Mouse (Mus musculus): ENCODE results near the gene Vegfa. TPM values are rescaled to one million over a fixed set of nuclear protein-coding genes. Genes with fewer than 3 reads are reported as not detected.
"Not testable (repeated sequence)": the region's sequence is repeated elsewhere in the genome, so short reads cannot be mapped to it uniquely, and the experiment has no call there.

The Vegfa gene
- polyA plus RNA-seq, 1 experiment from 2014 or later, result 6.0 TPM

- ATAC-seq (replicated peaks; ENCODE audit: insufficient number of reproducible peaks, insufficient read depth, low FRiP score, low read depth), result no peak
- 0 out of 2 replicates have a peak, but pooled peaks cover 2% of the 10 kb centered on the region for H3K4me1 ChIP-seq (replicated peaks)
- H3K4me2 ChIP-seq, result no peak overlapping the region
- H3K36me3 ChIP-seq, result no peaks in the 10 kb centered on the region
- H3K27me3 ChIP-seq, result no peaks in the 10 kb centered on the region
- no peaks in the 10 kb centered on the region for H3K9me3 ChIP-seq (replicated peaks)
- WGBS, result 67% methylated on average over 11 of the region's 11 CpGs
- H3K27ac ChIP-seq, result no peak overlapping the region
- H3K9ac ChIP-seq, result no peak overlapping the region
- no peak overlapping the region for H3K4me3 ChIP-seq
Observed at GRCm38 (mm10) chr17:45994281-45994817, 37.8 kb downstream of the Vegfa start.

DNA sequence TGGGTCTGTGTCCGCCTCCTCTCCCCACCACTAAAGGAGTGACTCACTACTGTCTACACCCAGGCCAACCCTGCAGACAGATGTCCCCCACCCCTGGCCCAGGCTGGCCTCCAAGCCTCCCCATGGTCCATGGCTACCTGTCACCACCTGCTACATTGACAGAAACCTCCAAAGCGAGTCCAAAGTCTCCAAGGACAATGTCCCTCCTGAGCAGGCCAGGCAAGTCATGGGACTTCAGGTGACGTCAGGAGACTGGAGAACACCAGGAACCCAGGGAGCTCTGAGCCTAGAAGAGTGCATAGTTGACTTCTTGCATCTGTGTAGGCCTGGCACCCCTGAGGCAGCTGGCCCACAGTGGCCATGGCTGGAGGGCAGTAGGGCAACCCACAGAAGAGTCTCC lies 45.3 kb downstream of the Vegfa start:
- H3K36me3 ChIP-seq, result no peaks in the 10 kb centered on the region
- H3K4me3 ChIP-seq, result no peak overlapping the region
- no peaks in the 10 kb centered on the region for H3K27me3 ChIP-seq
- H3K4me2 ChIP-seq, result no peak overlapping the region
- 74% methylated on average over 3 of the region's 3 CpGs for WGBS
- no peak overlapping the region for H3K27ac ChIP-seq
- no peak overlapping the region for H3K9ac ChIP-seq
- H3K4me1 ChIP-seq (replicated peaks), result no peaks in the 10 kb centered on the region
- H3K9me3 ChIP-seq (replicated peaks), result no peaks in the 10 kb centered on the region
- ATAC-seq (replicated peaks; ENCODE audit: insufficient number of reproducible peaks, insufficient read depth, low FRiP score, low read depth), result no peak

DNA sequence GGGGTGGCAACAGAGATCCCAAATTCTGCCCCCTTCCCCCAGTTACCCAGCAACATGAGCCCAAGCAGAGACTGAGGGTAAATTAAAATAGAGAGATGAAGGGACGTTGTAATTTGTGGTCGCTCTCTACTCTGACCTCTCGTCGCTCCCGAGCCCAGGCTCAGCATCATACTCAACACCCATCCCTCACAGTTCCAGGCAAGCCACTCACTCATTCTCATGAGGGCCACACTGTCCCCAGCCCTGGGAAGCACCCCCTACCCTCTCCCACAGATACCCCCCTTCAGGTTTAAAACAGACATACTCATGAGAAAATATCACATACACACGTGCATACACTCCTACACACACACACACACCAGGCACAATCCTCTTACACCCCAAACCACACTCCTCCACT lies 45.8 kb downstream of the Vegfa start:
- no peak overlapping the region for H3K4me2 ChIP-seq
- no peaks in the 10 kb centered on the region for H3K27me3 ChIP-seq
- H3K4me1 ChIP-seq (replicated peaks), result no peaks in the 10 kb centered on the region
- 81% methylated on average over 6 of the region's 6 CpGs for WGBS
- no peaks in the 10 kb centered on the region for H3K9me3 ChIP-seq (replicated peaks)
- no peak overlapping the region for H3K4me3 ChIP-seq
- no peak overlapping the region for H3K9ac ChIP-seq
- H3K27ac ChIP-seq, result no peak overlapping the region
- H3K36me3 ChIP-seq, result no peaks in the 10 kb centered on the region
- no peak for ATAC-seq (replicated peaks; ENCODE audit: insufficient number of reproducible peaks, insufficient read depth, low FRiP score, low read depth)

DNA sequence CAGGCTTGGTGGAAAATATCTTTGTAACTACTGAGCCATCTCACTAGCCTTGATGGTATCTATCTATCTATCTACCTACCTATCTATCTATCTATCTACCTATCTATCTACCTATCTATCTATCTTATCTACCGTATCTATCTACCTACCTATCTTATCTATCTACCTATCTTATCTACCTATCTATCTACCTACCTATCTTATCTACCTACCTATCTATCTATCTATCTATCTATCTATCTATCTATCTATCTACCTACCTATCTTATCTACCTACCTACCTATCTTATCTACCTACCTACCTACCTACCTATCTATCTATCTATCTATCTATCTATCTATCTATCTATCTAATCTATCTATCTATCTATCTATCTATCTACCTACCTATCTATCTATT lies 49.0 kb downstream of the Vegfa start:
- not testable (repeated sequence) for H3K4me3 ChIP-seq; ATAC-seq (replicated peaks; ENCODE audit: insufficient number of reproducible peaks, insufficient read depth, low FRiP score, low read depth)
- 86% methylated on average over 1 of the region's 1 CpGs for WGBS

DNA sequence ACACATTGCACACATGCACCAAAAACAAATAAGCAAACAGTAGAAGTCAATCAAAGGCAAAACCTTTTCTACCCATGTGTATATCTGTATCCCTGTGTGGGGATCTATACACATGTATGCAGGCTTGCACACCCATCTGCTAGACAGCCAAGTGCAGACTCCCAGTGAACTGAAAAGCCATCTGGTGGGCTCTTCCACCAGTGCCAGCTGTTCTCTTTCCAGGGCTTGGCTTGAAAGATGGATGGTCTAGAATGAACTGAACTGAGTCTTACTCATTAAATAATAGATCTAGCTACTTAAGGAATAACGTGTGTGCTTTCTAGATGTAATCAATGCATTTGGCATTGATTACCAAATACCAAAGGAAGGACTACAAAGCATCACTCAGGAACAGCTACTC lies 50.3 kb downstream of the Vegfa start:
- no peak overlapping the region for H3K9ac ChIP-seq
- ATAC-seq (replicated peaks; ENCODE audit: insufficient number of reproducible peaks, insufficient read depth, low FRiP score, low read depth), result no peak
- no peaks in the 10 kb centered on the region for H3K9me3 ChIP-seq (replicated peaks)
- H3K27ac ChIP-seq, result no peak overlapping the region
- no peaks in the 10 kb centered on the region for H3K4me1 ChIP-seq (replicated peaks)
- no peak overlapping the region for H3K4me2 ChIP-seq
- WGBS, result 70% methylated on average over 1 of the region's 1 CpGs
- H3K4me3 ChIP-seq, result no peak overlapping the region
- H3K27me3 ChIP-seq, result no peaks in the 10 kb centered on the region
- H3K36me3 ChIP-seq, result no peaks in the 10 kb centered on the region

More for the DNA sequence above, 49.0 kb downstream of the Vegfa start:
- not testable (repeated sequence) for H3K9me3 ChIP-seq (replicated peaks); H3K4me2 ChIP-seq; H3K27ac ChIP-seq; H3K36me3 ChIP-seq; H3K9ac ChIP-seq; H3K4me1 ChIP-seq (replicated peaks); H3K27me3 ChIP-seq

GRCm38 (mm10) chr17:45979025-45979805 lies 53.0 kb downstream of the Vegfa start:
- H3K4me1 ChIP-seq (replicated peaks), result 0 out of 2 replicates have a peak, but pooled peaks cover 3% of the 10 kb centered on the region
- 66% methylated on average over 10 of the region's 10 CpGs for WGBS

DNA sequence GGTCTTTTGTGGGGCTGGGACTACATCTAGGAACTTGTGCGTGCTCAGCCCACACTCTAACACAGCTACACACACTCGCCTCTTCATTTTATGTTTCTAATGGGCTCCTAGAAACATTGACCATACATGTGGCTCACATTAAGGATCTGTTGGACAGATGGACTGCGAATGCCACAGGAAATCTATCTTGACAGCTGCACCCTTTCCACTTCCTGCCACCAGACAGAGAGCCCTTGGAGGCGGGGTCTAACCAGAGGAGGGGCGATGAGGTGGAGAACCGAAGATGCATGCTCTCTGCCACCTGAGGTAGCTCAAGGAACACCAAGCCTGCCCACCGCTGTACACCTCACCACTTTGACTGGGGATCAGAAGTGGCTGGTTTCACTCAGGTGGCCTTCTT lies 57.7 kb downstream of the Vegfa start:
- no peak for ATAC-seq (replicated peaks; ENCODE audit: insufficient number of reproducible peaks, insufficient read depth, low FRiP score, low read depth)
- H3K4me3 ChIP-seq, result no peak overlapping the region
- H3K4me1 ChIP-seq (replicated peaks), result peaks cover 10% of the 10 kb centered on the region
- 57% methylated on average over 7 of the region's 7 CpGs for WGBS
- no peaks in the 10 kb centered on the region for H3K36me3 ChIP-seq
- H3K9ac ChIP-seq, result no peak overlapping the region
- H3K4me2 ChIP-seq, result no peak overlapping the region
- no peaks in the 10 kb centered on the region for H3K9me3 ChIP-seq (replicated peaks)
- no peaks in the 10 kb centered on the region for H3K27me3 ChIP-seq
- H3K27ac ChIP-seq, result no peak overlapping the region

More at GRCm38 (mm10) chr17:45979025-45979805, 53.0 kb downstream of the Vegfa start:
- H3K9ac ChIP-seq, result no peak overlapping the region
- H3K36me3 ChIP-seq, result no peaks in the 10 kb centered on the region
- H3K4me3 ChIP-seq, result no peak overlapping the region
- H3K27me3 ChIP-seq, result no peaks in the 10 kb centered on the region
- H3K27ac ChIP-seq, result no peak overlapping the region
- H3K9me3 ChIP-seq (replicated peaks), result no peaks in the 10 kb centered on the region
- no peak for ATAC-seq (replicated peaks; ENCODE audit: insufficient number of reproducible peaks, insufficient read depth, low FRiP score, low read depth)
- no peak overlapping the region for H3K4me2 ChIP-seq

DNA sequence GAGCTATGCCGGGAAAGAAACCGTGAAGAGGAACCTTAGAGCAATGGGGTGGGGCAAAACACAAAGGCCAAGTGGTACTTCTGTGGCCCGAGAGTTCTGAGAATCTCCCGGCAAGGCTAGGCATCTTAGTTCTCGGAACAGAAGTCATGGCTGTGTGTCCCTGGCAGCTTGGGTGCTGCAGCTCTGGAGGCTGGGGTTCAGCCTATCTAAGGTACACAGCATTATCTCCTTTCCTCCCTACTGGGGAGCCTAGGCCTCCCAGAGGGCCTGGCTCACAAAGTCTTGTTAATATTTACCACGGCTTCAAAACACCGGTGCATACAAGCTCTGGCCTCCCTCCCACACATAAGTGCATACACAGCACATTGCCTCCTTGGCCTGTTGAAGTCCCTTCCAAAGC lies 59.0 kb downstream of the Vegfa start:
- H3K9ac ChIP-seq, result no peak overlapping the region
- no peak for ATAC-seq (replicated peaks; ENCODE audit: insufficient number of reproducible peaks, insufficient read depth, low FRiP score, low read depth)
- no peak overlapping the region for H3K27ac ChIP-seq
- no peaks in the 10 kb centered on the region for H3K27me3 ChIP-seq
- WGBS, result 59% methylated on average over 7 of the region's 7 CpGs
- H3K36me3 ChIP-seq, result no peaks in the 10 kb centered on the region
- no peaks in the 10 kb centered on the region for H3K9me3 ChIP-seq (replicated peaks)
- H3K4me1 ChIP-seq (replicated peaks), result peaks cover 10% of the 10 kb centered on the region
- H3K4me2 ChIP-seq, result no peak overlapping the region
- no peak overlapping the region for H3K4me3 ChIP-seq

- Histone ChIP-seq H3K4me1 (replicated peaks) (peaks cover 10% of the 10 kb centered on the region), H3K9me3 (replicated peaks) (no peaks in the 10 kb centered on the region), H3K4me2 (no peak overlapping the region), H3K36me3 (no peaks in the 10 kb centered on the region), H3K27me3 (0 out of 2 replicates have a peak, but pooled peaks cover 3% of the 10 kb centered on the region), H3K27ac (no peak overlapping the region), H3K4me3 (no peak overlapping the region), H3K9ac (no peak overlapping the region)
- 66% methylated on average over 7 of the region's 7 CpGs for WGBS
- no peak for ATAC-seq (replicated peaks; ENCODE audit: insufficient number of reproducible peaks, insufficient read depth, low FRiP score, low read depth)
Observed at GRCm38 (mm10) chr17:45972405-45972804, 59.8 kb downstream of the Vegfa start.

DNA sequence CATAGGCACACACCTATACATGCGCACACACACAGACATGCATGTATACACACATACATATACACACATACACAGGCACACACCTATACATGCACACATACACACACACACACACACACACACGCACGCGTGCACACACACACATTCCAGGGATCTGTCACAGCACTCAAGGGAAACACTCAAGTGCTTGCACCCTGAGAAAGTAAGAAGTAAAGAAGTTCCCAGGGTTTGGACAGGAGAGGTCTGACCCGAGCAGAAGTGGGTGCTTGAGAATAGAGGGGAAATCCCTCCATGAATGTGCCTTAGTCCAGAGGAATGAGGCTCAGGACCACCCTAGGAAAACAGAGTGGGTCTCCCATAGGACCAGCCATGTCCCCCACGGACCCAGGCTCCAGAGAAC lies 60.4 kb downstream of the Vegfa start:
- no peak overlapping the region for H3K27ac ChIP-seq
- H3K4me3 ChIP-seq, result no peak overlapping the region
- no peak overlapping the region for H3K9ac ChIP-seq
- H3K4me1 ChIP-seq (replicated peaks), result peaks cover 10% of the 10 kb centered on the region
- no peak for ATAC-seq (replicated peaks; ENCODE audit: insufficient number of reproducible peaks, insufficient read depth, low FRiP score, low read depth)
- WGBS, result 82% methylated on average over 6 of the region's 6 CpGs
- 0 out of 2 replicates have a peak, but pooled peaks cover 3% of the 10 kb centered on the region for H3K27me3 ChIP-seq
- no peaks in the 10 kb centered on the region for H3K9me3 ChIP-seq (replicated peaks)
- H3K4me2 ChIP-seq, result no peak overlapping the region
- no peaks in the 10 kb centered on the region for H3K36me3 ChIP-seq

DNA sequence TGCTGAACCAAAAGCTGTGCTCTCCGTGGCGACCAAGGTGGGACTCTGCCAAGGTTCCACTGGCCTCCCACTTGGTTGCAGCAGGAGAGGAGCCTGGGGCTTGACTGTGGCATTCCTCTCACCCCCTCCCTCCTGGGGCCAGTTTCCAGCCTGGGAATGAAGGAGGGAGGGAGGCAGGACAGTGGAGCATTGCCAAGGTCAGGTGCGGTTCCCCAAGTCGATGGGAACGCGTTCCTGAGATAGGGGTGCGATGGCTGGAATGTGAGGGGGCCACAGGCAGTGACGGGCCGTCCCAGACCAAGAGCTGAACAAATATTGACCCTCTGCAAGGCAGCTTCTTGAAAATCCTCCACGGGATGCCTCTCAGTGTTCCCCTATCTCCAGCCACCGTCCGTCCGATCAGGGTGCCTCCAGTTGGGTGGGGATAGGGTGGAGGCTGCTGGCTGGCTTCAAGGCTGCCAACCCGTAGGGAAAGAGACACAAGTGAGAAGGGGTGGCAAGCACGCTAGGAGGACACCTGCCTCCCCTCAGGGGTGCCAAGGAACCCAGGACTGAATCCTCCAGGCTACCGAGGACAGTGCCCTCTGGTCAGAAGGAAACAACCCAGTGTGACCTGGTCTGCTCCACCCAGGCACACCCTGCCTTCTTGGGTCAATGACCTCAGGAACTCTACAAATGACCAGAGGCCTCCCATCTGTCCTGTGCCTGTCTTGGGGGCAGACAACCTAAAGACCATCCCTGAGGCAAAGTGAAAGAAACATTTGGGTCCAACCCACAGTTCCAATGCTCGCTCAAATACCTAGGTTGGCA lies 61.2 kb downstream of the Vegfa start:
- 62% methylated on average over 17 of the region's 17 CpGs for WGBS

More for the DNA sequence above, 61.2 kb downstream of the Vegfa start:
- Histone ChIP-seq H3K27me3 (0 out of 2 replicates have a peak, but pooled peaks cover 6% of the 10 kb centered on the region), H3K4me1 (replicated peaks) (peaks cover 10% of the 10 kb centered on the region), H3K36me3 (no peaks in the 10 kb centered on the region), H3K9me3 (replicated peaks) (no peaks in the 10 kb centered on the region), H3K9ac (no peak overlapping the region), H3K27ac (no peak overlapping the region), H3K4me2 (no peak overlapping the region), H3K4me3 (no peak overlapping the region)
- ATAC-seq (replicated peaks; ENCODE audit: insufficient number of reproducible peaks, insufficient read depth, low FRiP score, low read depth), result no peak
